Mouse (Mus musculus): ENCODE data around the gene Ugcg.

- TF ChIP-seq POLR2A (IDR thresholded peaks at IDR 0.05; ENCODE audit: control insufficient read depth, low read depth, low read length) (no peak), CTCF (IDR thresholded peaks at IDR 0.05; ENCODE audit: control insufficient read depth, insufficient read depth, insufficient replicate concordance, low read depth, low read length) (no peak)
Measured at GRCm38 (mm10) chr4:59244791-59245555, 55.9 kb downstream of the Ugcg start.
